Mouse (Mus musculus): ENCODE results near the gene Nt5c3b.

DNA sequence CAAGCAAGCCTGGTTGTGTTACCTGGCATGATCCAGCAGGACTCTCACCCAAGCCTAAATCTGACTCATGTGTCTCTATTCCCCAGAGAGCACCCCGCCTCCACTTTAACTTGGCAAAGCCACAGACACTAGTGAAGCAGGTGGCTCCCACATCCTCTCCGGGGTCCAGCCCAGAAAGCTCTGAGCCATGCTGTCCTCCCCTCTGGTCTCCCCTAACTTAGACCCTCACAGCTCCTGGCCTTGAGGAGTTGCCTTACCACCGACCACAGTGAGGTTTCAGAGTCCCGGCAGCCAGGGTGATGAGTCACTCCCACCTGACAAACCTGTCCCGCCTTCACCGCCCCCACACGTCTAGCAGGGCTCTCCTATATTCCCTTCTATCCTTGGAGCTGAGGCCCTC lies 47.9 kb downstream of the Nt5c3b start:
- TF ChIP-seq EP300 (IDR thresholded peaks at IDR 0.05; ENCODE audit: low read depth) (no peak), CTCF (IDR thresholded peaks at IDR 0.05; ENCODE audit: low read depth) (no peak)
